Mouse (Mus musculus): ENCODE results near the gene Fam208b. TPM values are rescaled to one million over a fixed set of nuclear protein-coding genes. Genes with fewer than 3 reads are reported as not detected.

Fam208b gene
- total and polyA plus RNA-seq, 3 experiments = 12.5 to 28.1 (median 26.4) TPM

DNA sequence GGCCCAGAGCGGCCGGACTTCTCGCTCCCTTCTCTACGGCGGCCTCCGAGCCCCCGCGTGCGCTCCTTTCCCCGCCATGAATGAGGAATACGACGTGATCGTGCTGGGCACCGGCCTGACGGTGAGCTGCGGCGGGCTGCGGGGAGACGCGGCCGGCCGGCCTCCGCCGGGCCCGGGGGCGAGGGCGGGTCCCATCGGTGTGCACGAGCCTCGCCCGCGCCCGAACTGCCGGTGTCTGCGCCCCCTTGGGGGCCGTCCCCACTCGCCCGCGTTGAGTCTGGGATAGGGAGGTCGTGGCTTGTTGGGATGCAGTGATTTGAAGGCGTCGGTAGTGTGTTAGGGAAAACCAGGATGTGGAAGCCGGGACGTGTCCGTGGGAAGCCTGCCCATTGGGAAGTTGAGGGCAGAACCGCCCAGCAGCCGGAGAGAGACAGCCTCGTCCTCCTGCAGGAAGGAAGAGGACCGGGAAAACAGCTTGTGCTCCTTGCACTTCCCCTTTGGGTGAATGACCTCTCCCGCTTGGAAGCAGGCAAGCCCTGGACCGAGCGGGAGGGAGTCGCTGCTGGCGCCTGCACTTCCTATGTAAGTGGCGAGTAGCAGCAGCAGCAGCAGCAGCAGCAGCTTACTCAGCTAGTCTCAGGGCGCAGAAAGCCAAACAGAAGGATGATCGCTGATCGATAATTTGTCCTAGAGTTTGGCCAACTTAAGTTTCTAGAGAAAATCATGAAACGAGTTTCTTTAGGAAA, 72.5 kb downstream of the Fam208b start:
- in situ Hi-C loops (cut with MboI; ENCODE audit: low pct_ligation_motif_present, low pct_unique_long_range_greater_than_20kb, low sequenced_read_pairs) = loop anchor here (25.0 kb wide), 1 partner anchor 126 kb away; no protein-coding TSS in a partner anchor
- Histone ChIP-seq H3K4me1 (ENCODE audit: control insufficient read depth in 1 of 2, insufficient read depth in 2 of 2) (peaks cover 0 to 41% of the 10 kb centered on the region in 2 experiments; a peak in 3 of 4 replicates), H3K36me3 (replicated peaks in 1 of 2; ENCODE audit: control insufficient read depth in 1 of 2, insufficient read depth in 1 of 2, low read length in 1 of 2) (peaks cover 0 to 6% of the 10 kb centered on the region in 2 experiments), H3K4me3 (replicated peaks in 1 of 3; ENCODE audit: low read depth in 2 of 3, low read length in 2 of 3, poor library complexity in 1 of 3) (peak overlapping the region; percentile 80 to 96 (median 82)), H3K9me3 (replicated peaks; ENCODE audit: low read length) (peaks cover 5% of the 10 kb centered on the region), H3K4me2 (ENCODE audit: insufficient read depth, low read depth, poor library complexity, severe bottlenecking) (peak overlapping the region; percentile 100), H3K9ac (ENCODE audit: insufficient read depth, low read depth) (peak overlapping the region; percentile 95), H3K27me3 (replicated peaks) (no peaks in the 10 kb centered on the region), H3K79me2 (replicated peaks; ENCODE audit: control insufficient read depth, extremely low read depth, insufficient read depth, poor library complexity, severe bottlenecking) (peaks cover 52% of the 10 kb centered on the region), H3K27ac (ENCODE audit: insufficient read depth, low read depth) (peak overlapping the region; percentile 82)
- DNase-seq (ENCODE audit: extremely low read depth) = peak; percentile 27
- dilution Hi-C loops (cut with MboI; ENCODE audit: extremely low pct_ligation_motif_present, extremely low pct_unique_long_range_greater_than_20kb, low sequenced_read_pairs) = no loop called here
- TF ChIP-seq MAFK (IDR thresholded peaks at IDR 0.05; ENCODE audit: insufficient replicate concordance, low read length) (no peak), GABPA (IDR thresholded peaks at IDR 0.05; ENCODE audit: insufficient replicate concordance, low read depth, low read length) (no peak), USF1 (IDR thresholded peaks at IDR 0.05; ENCODE audit: low read depth, low read length) (no peak), ZNF384 (IDR thresholded peaks at IDR 0.05; ENCODE audit: low read depth, low read length) (no peak), MXI1 (IDR thresholded peaks at IDR 0.05; ENCODE audit: low read depth, low read length) (no peak), ZMIZ1 (IDR thresholded peaks at IDR 0.05; ENCODE audit: low read depth, low read length) (no peak), NRF1 (IDR thresholded peaks at IDR 0.05; ENCODE audit: low read depth, low read length) (no peak), ZC3H11A (IDR thresholded peaks at IDR 0.05; ENCODE audit: low read depth, low read length) (no peak), ETS1 (conservative IDR thresholded peaks at IDR 0.05; ENCODE audit: low read depth, low read length) (no peak), MYC (IDR thresholded peaks at IDR 0.05; ENCODE audit: low read depth, low read length) (no peak), POLR2AphosphoS2 (IDR thresholded peaks at IDR 0.05; ENCODE audit: low read depth, low read length) (no peak), JUND (conservative IDR thresholded peaks at IDR 0.05; ENCODE audit: low read depth, low read length) (no peak), E2F4 (IDR thresholded peaks at IDR 0.05; ENCODE audit: insufficient replicate concordance, low read depth, low read length) (no peak)

DNA sequence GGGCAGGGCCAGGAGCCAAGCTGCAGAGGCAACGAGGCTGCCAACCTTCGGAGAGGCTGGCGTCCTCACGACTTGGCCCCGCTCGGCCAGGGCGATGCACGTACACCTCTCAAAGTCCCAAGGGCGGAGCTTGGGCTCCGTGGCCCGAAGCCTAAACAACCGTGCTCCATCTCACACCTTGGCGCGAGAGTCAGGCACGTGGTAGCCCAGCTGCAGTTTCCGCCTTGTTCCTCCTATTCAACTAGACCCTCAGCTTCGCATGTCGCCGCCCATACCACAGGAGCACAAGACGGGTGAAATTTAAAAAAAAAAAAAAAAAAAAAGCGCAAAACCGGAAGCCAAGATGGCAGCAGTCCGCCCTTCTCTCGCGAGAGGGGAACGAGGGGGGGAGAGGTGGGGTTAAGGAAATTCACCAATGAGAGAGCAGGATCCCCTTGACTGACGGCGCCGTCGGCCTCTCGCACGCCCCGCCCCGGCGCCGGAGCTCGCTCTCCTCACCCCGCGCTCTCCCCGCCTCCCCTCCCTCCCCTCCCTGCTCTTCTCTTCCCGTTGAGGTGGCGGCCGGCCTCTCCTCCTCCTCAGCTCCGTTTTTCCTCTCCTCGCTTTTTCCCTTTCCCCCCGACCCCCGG, 73.2 kb downstream of the Fam208b start, which contains the start of gene Gdi2:
Gene Gdi2 (plus strand): TSS at position 470 of the 629 bp plus-strand sequence.
- H3K4me2 ChIP-seq (ENCODE audit: insufficient read depth, low read depth, poor library complexity, severe bottlenecking) = peak within 1 kb of the TSS; percentile 100
- peaks cover 0 to 36% of the 10 kb centered on the region in 2 experiments; a peak in 3 of 4 replicates for H3K4me1 ChIP-seq (ENCODE audit: control insufficient read depth in 1 of 2, insufficient read depth in 2 of 2)
- H3K9ac ChIP-seq (ENCODE audit: insufficient read depth, low read depth) = peak within 1 kb of the TSS; percentile 95
- peaks cover 5% of the 10 kb centered on the region for H3K9me3 ChIP-seq (replicated peaks; ENCODE audit: low read length)
- in situ Hi-C loops (cut with MboI; ENCODE audit: low pct_ligation_motif_present, low pct_unique_long_range_greater_than_20kb, low sequenced_read_pairs) = loop anchor here (25.0 kb wide), 1 partner anchor 125 kb away; no protein-coding TSS in a partner anchor
- peaks cover 46% of the 10 kb centered on the region for H3K79me2 ChIP-seq (replicated peaks; ENCODE audit: control insufficient read depth, extremely low read depth, insufficient read depth, poor library complexity, severe bottlenecking)
- dilution Hi-C loops (cut with MboI; ENCODE audit: extremely low pct_ligation_motif_present, extremely low pct_unique_long_range_greater_than_20kb, low sequenced_read_pairs) = no loop called here
- H3K27me3 ChIP-seq (replicated peaks) = no peaks in the 10 kb centered on the region
- H3K4me3 ChIP-seq (replicated peaks in 1 of 3; ENCODE audit: low read depth in 2 of 3, low read length in 2 of 3, poor library complexity in 1 of 3) = peak within 1 kb of the TSS; percentile 82 to 96 (median 86)
- peaks cover 0 to 4% of the 10 kb centered on the region in 2 experiments for H3K36me3 ChIP-seq (replicated peaks in 1 of 2; ENCODE audit: control insufficient read depth in 1 of 2, insufficient read depth in 1 of 2, low read length in 1 of 2)
- H3K27ac ChIP-seq (ENCODE audit: insufficient read depth, low read depth) = peak within 1 kb of the TSS; percentile 100
- DNase-seq (ENCODE audit: extremely low read depth) = peak; percentile 96
- TF ChIP-seq USF1 (IDR thresholded peaks at IDR 0.05; ENCODE audit: low read depth, low read length) (peak; percentile 48), UBTF (IDR thresholded peaks at IDR 0.05; ENCODE audit: low read depth, low read length) (peak; percentile 90), TBP (conservative IDR thresholded peaks at IDR 0.05; ENCODE audit: low read depth, low read length) (peak; percentile 85), CHD1 (IDR thresholded peaks at IDR 0.05; ENCODE audit: low read depth, low read length) (no peak), POLR2AphosphoS2 (IDR thresholded peaks at IDR 0.05; ENCODE audit: low read depth, low read length) (no peak), MXI1 (IDR thresholded peaks at IDR 0.05; ENCODE audit: low read depth, low read length) (peak; percentile 93), RAD21 (IDR thresholded peaks at IDR 0.05; ENCODE audit: low read depth, low read length) (no peak), BHLHE40 (IDR thresholded peaks at IDR 0.05; ENCODE audit: low read depth, low read length) (peak; percentile 94), CHD2 (IDR thresholded peaks at IDR 0.05; ENCODE audit: low read length) (peak; percentile 100), MEF2A (IDR thresholded peaks at IDR 0.05; ENCODE audit: borderline replicate concordance, low read depth, low read length) (peak; percentile 59; the same call in 1 of the 2 replicates), ELF1 (IDR thresholded peaks at IDR 0.05; ENCODE audit: low read depth, low read length) (peak; percentile 90), SMC3 (IDR thresholded peaks at IDR 0.05; ENCODE audit: low read depth, low read length) (no peak), ETS1 (conservative IDR thresholded peaks at IDR 0.05; ENCODE audit: low read depth, low read length) (peak; percentile 63), KAT2A (IDR thresholded peaks at IDR 0.05; ENCODE audit: insufficient replicate concordance, low read length) (peak; percentile 76; the same call in 1 of the 2 replicates), SIN3A (IDR thresholded peaks at IDR 0.05; ENCODE audit: low read length) (peak; percentile 78), TCF12 (IDR thresholded peaks at IDR 0.05; ENCODE audit: low read depth, low read length) (peak; percentile 77; the same call in 1 of the 2 replicates), HCFC1 (IDR thresholded peaks at IDR 0.05; ENCODE audit: low read depth, low read length) (peak; percentile 88), EP300 (IDR thresholded peaks at IDR 0.05; ENCODE audit: low read length) (no peak), USF2 (conservative IDR thresholded peaks at IDR 0.05; ENCODE audit: low read depth, low read length) (peak; percentile 32; the same call in 1 of the 2 replicates), CTCF (conservative IDR thresholded peaks at IDR 0.05 in 1 of 2, IDR thresholded peaks at IDR 0.05 in 1 of 2; ENCODE audit: low read depth in 2 of 2, low read length in 2 of 2) (no peak), ZC3H11A (IDR thresholded peaks at IDR 0.05; ENCODE audit: low read depth, low read length) (no peak)

Data from CH12.LX (cell line).